Mouse (Mus musculus) natural killer cell, adult 2 months (primary cell): Measurements from ENCODE around the gene Jarid2.

Experiments used
- DNase-seq, 2 experiments: peaks; one replicate each; pipeline ENCODE4 v3.0.0; 2022; ENCODE audit warnings: low spot score in 2 of 2

Jarid2 gene

DNA sequence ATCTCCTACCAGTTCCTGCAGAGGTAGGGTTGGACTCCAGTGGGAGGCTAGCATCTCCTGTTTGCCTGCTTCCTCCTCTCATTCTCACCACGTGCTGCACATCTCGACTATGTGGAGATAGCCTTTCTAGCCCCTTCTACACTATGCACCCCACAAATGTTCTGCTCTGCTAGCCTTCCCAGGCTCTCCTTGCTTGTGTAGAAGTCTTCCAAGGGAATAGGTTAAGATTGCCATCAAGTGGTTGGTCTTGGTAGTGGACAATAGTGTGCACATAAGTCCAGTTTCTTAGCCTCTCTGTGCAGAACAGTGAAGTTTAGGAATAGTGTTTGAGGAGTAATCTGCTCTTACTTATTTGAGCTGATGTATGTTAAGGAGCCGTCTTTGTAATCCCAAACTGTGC lies 104.1 kb downstream of the Jarid2 start:
- DNase-seq = peak in 1 of 2 experiments; percentile 21

GRCm38 (mm10) chr13:44837445-44837844 lies 108.2 kb downstream of the Jarid2 start:
- DNase-seq = no peak

DNA sequence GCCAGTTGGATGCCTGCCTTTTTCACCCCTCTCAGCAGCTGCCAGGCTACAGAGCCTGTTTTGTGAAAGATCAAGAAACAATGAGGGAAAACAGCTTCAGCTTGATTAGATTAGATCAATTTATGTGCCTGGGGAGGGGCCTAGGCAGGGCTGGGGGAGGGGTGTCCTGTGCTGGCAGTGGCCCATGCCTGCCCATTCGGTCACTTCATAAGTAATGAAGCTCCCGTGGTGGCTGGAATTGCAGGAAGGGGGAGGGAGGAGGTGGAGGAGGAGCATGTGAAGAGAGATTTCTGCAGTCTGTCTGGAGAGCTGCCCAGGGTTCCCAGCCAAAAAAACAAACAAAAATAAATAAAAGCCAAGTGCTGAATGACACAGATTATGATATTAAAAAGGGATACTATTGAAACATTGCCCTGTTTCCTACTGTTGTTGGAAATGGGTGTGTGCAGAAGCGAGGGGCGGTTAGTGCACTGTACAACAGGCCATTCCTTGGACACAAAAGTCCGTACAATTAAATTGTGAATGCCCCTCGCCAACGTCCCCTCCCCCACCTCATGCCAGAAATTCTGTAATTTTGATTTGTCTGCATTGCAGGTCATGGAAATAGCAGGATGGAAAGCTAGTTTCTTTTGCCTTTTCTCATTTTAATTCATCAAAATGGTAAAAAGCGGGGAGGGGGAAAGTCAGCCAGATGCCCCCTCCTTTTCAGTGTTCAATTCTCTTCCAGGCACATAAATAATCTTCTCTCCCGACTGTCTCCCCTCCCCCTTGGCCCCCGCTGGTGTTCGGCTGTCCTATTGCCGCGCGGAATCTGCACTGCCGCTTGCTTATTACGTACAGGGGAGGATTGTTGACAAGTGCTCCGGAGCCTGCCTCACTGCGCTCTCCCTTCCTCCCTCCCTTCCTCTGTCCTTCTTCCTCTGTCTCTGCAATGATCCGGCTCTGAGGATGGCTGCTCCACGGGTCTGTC lies 110.9 kb downstream of the Jarid2 start:
- DNase-seq = no peak

DNA sequence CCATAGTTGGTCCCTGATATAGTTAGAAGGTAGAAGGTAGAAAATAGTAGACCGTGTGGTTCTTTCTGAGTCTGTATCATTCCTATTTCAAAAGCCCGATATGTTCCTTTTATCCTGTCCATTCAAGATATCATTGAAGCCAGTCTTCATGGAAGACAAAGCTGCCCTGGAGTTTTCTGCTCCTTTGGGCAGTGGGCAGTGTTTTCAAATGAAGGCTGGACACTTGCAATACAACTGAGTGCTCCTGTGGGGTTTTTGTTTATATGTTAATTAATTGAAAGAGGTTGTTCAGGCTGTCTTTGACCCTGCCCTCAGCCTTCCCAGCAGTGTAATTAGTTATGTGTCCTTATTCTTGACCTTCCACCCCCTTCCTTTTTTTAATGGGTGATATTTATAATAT lies 122.2 kb downstream of the Jarid2 start:
- no peak for DNase-seq

DNA sequence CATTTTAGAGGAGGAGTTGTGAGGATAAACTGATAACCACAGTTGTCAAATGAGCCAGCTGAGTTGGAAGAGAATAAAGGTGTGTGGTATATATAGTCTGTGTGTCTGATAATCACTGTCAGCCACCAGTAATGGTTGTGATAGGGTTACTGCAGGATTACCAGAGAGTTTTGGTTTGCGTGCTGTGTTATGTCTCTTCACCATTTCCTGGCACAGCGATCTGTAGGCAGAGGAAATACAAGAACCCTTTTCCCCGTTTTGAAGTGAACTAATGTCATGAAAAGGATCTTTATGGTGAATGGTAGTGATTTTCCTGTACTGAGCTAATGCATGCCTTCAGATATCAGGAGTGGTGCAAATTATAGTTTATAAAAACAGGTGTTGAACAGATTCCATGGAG lies 122.8 kb downstream of the Jarid2 start:
- DNase-seq = no peak

DNA sequence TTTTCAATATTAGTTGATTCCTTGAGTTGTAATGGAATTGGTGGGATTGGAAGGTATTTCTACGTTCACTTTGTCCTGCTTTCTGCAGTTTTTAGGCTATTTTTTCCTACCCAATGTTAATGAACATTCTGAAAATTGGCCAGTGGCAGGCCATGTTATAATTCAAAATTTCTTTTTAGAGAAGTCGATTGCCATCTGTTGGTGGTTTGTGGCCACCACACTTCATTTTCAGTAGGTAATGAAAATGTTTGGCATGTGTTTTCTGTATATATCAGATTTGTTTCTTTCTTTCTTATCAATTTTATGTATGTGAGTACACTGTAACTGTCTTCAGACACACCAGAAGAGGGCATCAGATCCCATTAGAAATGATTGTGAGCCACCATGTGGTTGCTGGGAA lies 136.3 kb downstream of the Jarid2 start:
- no peak for DNase-seq

DNA sequence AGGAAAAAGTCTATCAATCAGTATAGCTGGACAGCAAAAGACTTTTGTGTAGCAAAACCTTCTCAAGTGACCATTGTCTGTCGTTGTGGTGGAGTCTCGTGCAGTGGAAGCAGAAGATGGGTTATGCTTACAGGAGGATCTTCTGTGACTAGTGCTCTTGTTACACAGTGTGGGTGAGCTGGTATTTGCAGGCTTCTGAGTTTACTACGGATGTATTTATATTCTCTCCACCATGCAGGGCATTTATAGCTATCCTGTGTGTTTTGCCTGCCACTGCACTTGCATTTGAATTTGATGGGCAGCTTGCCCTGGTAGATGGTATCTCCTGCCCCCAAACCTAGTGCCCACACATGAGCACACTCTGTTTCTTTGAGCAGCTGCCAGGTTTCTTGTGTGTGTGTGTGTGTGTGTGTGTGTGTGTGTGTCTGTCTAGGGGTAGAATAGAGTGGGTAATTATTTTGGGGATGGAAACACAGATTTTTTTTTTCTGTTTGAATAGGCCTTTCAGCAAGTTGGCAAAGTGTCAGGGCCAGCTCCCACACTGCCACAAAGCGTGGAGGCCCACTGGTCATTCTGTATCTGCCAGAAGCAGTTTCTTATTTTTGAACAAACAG lies 138.9 kb downstream of the Jarid2 start:
- DNase-seq = no peak

GRCm38 (mm10) chr13:44869418-44870119 lies 140.3 kb downstream of the Jarid2 start:
- DNase-seq = peak; percentile 98

GRCm38 (mm10) chr13:44876799-44877198 lies 147.5 kb downstream of the Jarid2 start:
- no peak for DNase-seq

- no peak for DNase-seq
Measured at GRCm38 (mm10) chr13:44881001-44881400, 151.7 kb downstream of the Jarid2 start.

DNA sequence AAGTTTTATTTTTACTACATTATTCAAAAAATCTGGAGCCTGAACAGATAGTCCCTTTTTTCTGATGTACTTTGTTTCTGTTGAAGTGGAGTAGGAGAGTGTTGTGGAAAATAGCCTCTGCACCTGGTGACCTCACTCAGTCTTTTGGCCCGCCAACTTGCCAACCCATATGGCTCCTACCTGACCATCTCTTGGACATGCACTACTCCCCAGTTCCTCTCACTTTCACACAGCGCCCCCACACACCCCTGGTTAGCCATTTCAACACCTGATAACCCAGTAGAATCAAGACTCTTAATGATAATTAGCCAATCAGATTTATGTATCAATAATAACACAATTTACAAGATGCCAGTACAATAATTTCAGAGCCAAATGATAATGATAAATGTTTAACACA lies 156.9 kb downstream of the Jarid2 start:
- DNase-seq = no peak

- DNase-seq = no peak
Measured at GRCm38 (mm10) chr13:44890612-44891011, 161.3 kb downstream of the Jarid2 start.

DNA sequence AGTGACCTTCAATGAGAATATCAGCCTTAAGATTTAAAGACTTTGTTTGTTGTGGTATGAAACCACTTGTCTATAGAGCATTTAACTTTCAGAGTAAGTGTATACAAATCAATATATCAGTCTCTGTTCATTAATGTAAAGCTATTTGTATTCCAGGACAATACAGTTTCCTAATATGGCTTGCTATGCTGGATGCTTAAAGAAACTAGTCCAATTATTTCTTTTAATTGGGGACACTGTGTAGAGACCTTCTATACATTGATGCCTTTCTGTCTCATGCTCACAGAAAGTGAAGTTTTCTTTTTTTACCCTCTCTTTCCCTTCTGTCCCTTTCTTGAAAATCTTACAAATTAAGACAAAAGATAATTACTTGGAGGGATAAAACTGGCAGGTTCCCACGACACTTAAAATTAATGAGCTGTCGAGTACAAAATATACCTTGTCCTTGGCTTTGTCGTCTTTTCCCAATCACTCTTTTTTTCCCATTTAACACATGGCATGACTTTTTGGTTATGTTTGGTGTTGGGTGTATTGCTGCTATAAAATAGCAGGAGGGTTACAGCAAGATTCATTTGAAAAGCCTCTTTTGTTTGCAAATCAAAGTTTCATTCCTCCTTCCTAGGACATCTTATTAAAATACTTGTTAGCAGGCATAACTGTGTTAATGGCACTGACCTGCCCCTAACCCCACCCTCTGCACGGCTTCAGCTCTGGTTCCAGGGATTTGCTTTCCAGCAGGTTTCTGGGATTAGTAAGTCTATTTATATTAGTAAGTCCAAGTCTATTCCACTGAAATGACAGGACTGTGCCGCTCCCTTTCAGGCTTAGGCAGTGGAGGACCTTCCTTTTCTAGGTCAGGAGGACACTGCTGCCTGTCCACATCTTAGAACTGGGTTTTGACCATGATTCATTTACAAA lies 162.8 kb downstream of the Jarid2 start:
- no peak for DNase-seq

DNA sequence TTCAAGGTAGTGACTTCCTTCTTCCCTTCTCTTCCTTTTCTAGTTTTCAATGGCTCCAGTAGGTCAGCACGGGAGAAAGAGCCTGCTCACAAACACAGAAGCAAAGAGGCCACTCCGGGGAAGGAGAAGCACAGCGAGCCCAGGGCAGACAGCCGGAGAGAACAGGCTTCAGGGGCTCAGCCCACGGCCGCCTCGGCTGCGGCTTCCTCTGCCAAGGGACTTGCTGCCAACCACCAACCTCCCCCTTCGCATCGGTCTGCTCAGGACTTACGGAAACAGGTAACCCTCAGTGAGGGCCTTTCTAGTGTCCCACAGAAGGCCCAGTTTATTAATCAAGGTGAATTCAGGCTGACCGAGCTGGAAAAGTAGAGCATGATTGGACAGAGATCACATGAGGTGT lies 166.9 kb downstream of the Jarid2 start:
- no peak for DNase-seq

DNA sequence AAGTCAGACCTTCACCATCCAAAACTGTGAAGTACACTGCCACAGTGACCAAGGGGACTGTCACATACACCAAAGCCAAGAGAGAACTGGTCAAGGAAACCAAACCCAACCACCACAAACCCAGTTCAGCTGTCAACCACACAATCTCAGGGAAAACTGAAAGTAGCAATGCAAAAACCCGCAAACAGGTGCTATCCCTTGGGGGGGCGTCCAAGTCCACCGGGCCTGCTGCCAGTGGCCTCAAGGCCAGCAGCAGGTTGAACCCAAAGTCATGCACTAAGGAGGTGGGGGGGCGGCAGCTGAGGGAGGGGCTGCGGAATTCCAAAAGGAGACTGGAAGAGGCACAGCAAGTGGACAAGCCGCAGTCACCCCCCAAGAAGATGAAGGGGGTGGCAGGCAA lies 173.0 kb downstream of the Jarid2 start:
- DNase-seq = no peak

GRCm38 (mm10) chr13:44903416-44903815 lies 174.1 kb downstream of the Jarid2 start:
- no peak for DNase-seq

- no peak for DNase-seq
Measured at GRCm38 (mm10) chr13:44904271-44904670, 175.0 kb downstream of the Jarid2 start.

- DNase-seq = no peak
Measured at GRCm38 (mm10) chr13:44906141-44906540, 176.9 kb downstream of the Jarid2 start.

GRCm38 (mm10) chr13:44907702-44908101 lies 178.4 kb downstream of the Jarid2 start:
- no peak for DNase-seq

- no peak for DNase-seq
Measured at GRCm38 (mm10) chr13:44908790-44909189, 179.5 kb downstream of the Jarid2 start.

GRCm38 (mm10) chr13:44912851-44913250 lies 183.6 kb downstream of the Jarid2 start:
- no peak for DNase-seq
